Mouse (Mus musculus) lung, postnatal 0 days (tissue): ENCODE measurements around the gene Armc12. TPM values are rescaled to one million over a fixed set of nuclear protein-coding genes. Genes with fewer than 3 reads are reported as not detected.

Experiments used
- ATAC-seq: fragments of 200-750 bp; cut with Nextera tagmentation; 2 replicates; pipeline ENCODE4 v1.8.0; 2017; ENCODE audit warnings: moderate library complexity
- DNase-seq: peaks from one replicate; pipeline ENCODE4 v3.0.0-alpha.2; 2016; ENCODE audit warnings: low spot score
- H3K27ac ChIP-seq: fragments of 300-500 bp; sonication (generic); 2 replicates; pipeline ENCODE4 v1.5.1; 2014; ENCODE audit warnings: antibody characterized with exemption, mild to moderate bottlenecking, low read length, mixed read lengths
- H3K27me3 ChIP-seq: fragments of 300-500 bp; sonication (generic); replicated peaks from 2 replicates; pipeline ENCODE4 v1.6.1; 2014; ENCODE audit warnings: low read length, mixed read lengths; ENCODE audit not compliant: insufficient read depth
- H3K36me3 ChIP-seq: fragments of 300-500 bp; sonication (generic); 2 replicates; pipeline ENCODE4 v1.6.1; 2014; ENCODE audit warnings: low read length, mixed read lengths; ENCODE audit not compliant: insufficient read depth
- H3K4me1 ChIP-seq: fragments of 300-500 bp; sonication (generic); 2 replicates; pipeline ENCODE4 v1.6.1; 2014; ENCODE audit warnings: antibody characterized with exemption, low read depth, low read length, mixed read lengths; ENCODE audit not compliant: insufficient read depth
- H3K4me2 ChIP-seq: fragments of 300-500 bp; sonication (generic); replicated peaks from 2 replicates; pipeline ENCODE4 v1.6.1; 2014; ENCODE audit warnings: low read depth, mild to moderate bottlenecking, low read length, moderate library complexity, mixed read lengths
- H3K4me3 ChIP-seq: fragments of 300-500 bp; sonication (generic); 2 replicates; pipeline ENCODE4 v1.5.1; 2014; ENCODE audit warnings: low read depth, low read length
- H3K9ac ChIP-seq: fragments of 300-500 bp; sonication (generic); replicated peaks from 2 replicates; pipeline ENCODE4 v1.6.1; 2014; ENCODE audit warnings: low read depth, mild to moderate bottlenecking
- H3K9me3 ChIP-seq: fragments of 300-500 bp; sonication (generic); 2 replicates; pipeline ENCODE4 v1.6.1; 2016; ENCODE audit warnings: low read length, mixed read lengths
- CTCF ChIP-seq: IDR thresholded peaks from 2 replicates; pipeline ENCODE4 v1.5.1; 2016; ENCODE audit warnings: antibody characterized with exemption, mild to moderate bottlenecking
- EP300 ChIP-seq: IDR thresholded peaks from 2 replicates; pipeline ENCODE4 v1.6.1; 2016; ENCODE audit warnings: antibody characterized with exemption, mild to moderate bottlenecking, control low read depth
- WGBS: fragments of 180-500 bp; shearing (Covaris S2); extraction: QIAGEN DNeasy Blood & Tissue Kit; methylation state at CpG from one replicate; pipeline ENCODE4 v1.1.7; 2014; 5-methylcytosine and 5-hydroxymethylcytosine counted together
- polyA plus RNA-seq: library from polyadenylated mRNA; unstranded; fragments of >200 nt; fragmentation: Nextera tagmentation; extraction: Ambion mirVana; gene quantifications from 2 replicates; pipeline ENCODE4 v1.2.1, GENCODE M21; 2015

The Armc12 gene
- polyA plus RNA-seq, 1 experiment from 2014 or later: not detected

DNA sequence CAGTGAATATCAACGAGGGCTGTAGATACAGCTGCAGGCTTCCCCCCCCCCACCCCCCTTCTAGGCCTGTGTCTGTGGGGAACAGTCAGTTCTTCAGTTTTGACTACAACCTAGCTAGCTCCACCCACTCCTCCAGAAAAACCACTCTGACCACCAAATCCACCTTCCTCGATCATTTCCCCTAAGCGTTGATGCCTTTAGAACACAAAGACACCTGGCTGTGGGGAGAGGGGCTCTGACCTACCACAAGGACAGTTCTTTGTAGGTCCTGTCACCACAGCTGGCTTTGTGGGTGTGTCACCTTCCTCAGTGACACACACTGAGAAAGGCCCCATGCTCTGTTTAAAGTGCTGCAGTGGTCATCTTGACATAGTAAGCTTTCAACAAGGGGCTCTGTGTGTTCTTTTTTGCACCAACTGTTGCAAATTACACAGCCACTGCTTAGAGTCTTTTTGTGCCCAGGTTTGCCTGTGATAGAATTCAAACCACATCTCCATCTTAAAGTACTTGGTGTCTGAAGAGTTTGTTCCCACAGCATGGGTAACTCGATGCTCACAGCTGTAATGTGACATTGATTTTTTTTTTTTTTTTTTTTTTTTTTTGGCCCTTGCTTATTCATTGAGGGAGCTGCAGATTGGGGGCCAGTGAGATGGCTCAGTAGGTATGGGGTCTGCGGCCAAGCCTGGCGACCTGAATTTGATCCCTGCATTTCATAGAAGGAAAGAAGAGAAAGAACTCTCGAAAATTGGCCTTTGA is 42.2 kb upstream of the Armc12 start:
- 51% methylated on average over 7 of the region's 7 CpGs for WGBS
- Histone ChIP-seq H3K4me1 (peaks cover 2% of the 10 kb centered on the region; the same call in 1 of the 2 replicates), H3K9ac (no peak overlapping the region), H3K4me2 (no peak overlapping the region), H3K27me3 (no peaks in the 10 kb centered on the region), H3K4me3 (no peak overlapping the region), H3K36me3 (no peaks in the 10 kb centered on the region), H3K9me3 (no peaks in the 10 kb centered on the region), H3K27ac (no peak overlapping the region)
- ATAC-seq (no peak), DNase-seq (peak; percentile 36)
- no peak for TF ChIP-seq CTCF
- no peak for TF ChIP-seq EP300

- WGBS: 64% methylated on average over 14 of the region's 14 CpGs
- H3K27me3 ChIP-seq: no peaks in the 10 kb centered on the region
- no peak overlapping the region for H3K4me3 ChIP-seq
- DNase-seq (peak; percentile 82), ATAC-seq (peak; percentile 38)
- peak overlapping the region; percentile 47 for H3K27ac ChIP-seq
- peaks cover 2% of the 10 kb centered on the region; the same call in 1 of the 2 replicates for H3K4me1 ChIP-seq
- no peak overlapping the region for H3K9ac ChIP-seq
- no peak overlapping the region for H3K4me2 ChIP-seq
- H3K36me3 ChIP-seq: no peaks in the 10 kb centered on the region
- TF ChIP-seq CTCF (no peak), EP300 (peak; percentile 85)
- no peaks in the 10 kb centered on the region for H3K9me3 ChIP-seq
These were observed 39.4 kb upstream of the Armc12 start for GRCm38 (mm10) chr17:28491035-28491770.

DNA sequence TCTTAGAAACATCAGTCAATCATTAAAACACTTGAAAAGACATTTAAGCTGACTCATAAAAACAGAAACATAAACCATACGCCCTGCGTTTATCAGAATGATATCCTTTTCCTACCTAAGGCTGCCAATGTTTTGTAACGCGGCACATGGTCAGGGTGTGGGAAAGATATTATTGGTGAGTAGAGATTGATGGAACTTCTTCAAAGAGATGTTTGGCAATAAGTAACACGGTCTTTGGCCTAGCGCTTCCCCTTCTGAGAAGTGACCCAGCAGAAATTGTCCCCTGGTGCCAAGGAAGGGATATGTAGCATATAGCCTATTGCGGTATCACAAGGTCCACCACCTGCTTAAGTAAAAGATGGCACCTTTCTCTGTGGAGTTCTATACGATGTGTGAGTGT is 34.8 kb upstream of the Armc12 start:
- DNase-seq (peak; percentile 59), ATAC-seq (peak; percentile 34; the same call in 1 of the 2 replicates)
- Histone ChIP-seq H3K36me3 (no peaks in the 10 kb centered on the region), H3K9ac (no peak overlapping the region), H3K27ac (no peak overlapping the region), H3K9me3 (no peaks in the 10 kb centered on the region), H3K27me3 (no peaks in the 10 kb centered on the region), H3K4me3 (no peak overlapping the region), H3K4me1 (no peaks in the 10 kb centered on the region), H3K4me2 (no peak overlapping the region)
- 66% methylated on average over 8 of the region's 8 CpGs for WGBS
- TF ChIP-seq EP300 (peak; percentile 75; the same call in 1 of the 2 replicates), CTCF (no peak)

GRCm38 (mm10) chr17:28499190-28499589 is 31.4 kb upstream of the Armc12 start:
- H3K27ac ChIP-seq: no peak overlapping the region
- no peak overlapping the region for H3K4me2 ChIP-seq
- 67% methylated on average over 2 of the region's 2 CpGs for WGBS
- no peak for TF ChIP-seq CTCF
- TF ChIP-seq EP300: no peak
- H3K9ac ChIP-seq: no peak overlapping the region
- H3K4me3 ChIP-seq: no peak overlapping the region
- H3K9me3 ChIP-seq: no peaks in the 10 kb centered on the region
- H3K36me3 ChIP-seq: no peaks in the 10 kb centered on the region
- DNase-seq: no peak
- ATAC-seq: no peak
- H3K4me1 ChIP-seq: no peaks in the 10 kb centered on the region
- H3K27me3 ChIP-seq: no peaks in the 10 kb centered on the region

DNA sequence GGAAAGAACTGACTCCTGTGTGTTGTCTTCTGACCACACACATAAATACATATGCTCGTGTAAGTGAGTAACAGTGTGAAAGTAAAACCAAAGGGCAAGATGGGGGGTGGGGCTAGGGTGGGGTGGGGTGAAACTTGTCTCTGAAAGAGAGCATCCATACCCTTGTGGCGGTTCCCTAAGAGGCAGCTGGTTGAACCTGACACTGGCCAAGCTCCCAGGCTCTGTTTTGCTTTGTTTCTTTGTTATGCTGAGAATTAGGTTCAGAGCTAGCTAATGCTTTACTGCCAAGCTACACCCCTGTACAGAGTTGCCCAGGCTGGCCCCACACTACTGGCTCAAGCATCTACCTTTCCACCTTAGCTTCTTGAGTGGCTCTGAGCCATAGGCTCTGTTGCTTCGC is 30.1 kb upstream of the Armc12 start:
- ATAC-seq (no peak), DNase-seq (no peak)
- H3K36me3 ChIP-seq: no peaks in the 10 kb centered on the region
- 65% methylated on average over 3 of the region's 3 CpGs for WGBS
- H3K4me1 ChIP-seq: no peaks in the 10 kb centered on the region
- no peaks in the 10 kb centered on the region for H3K9me3 ChIP-seq
- no peak overlapping the region for H3K27ac ChIP-seq
- no peak overlapping the region for H3K9ac ChIP-seq
- no peaks in the 10 kb centered on the region for H3K27me3 ChIP-seq
- TF ChIP-seq CTCF (no peak), EP300 (no peak)
- no peak overlapping the region for H3K4me3 ChIP-seq
- H3K4me2 ChIP-seq: no peak overlapping the region

- no peak overlapping the region for H3K4me3 ChIP-seq
- TF ChIP-seq CTCF (no peak), EP300 (no peak)
- WGBS: 39% methylated on average over 7 of the region's 7 CpGs
- no peak overlapping the region for H3K4me2 ChIP-seq
- H3K9me3 ChIP-seq: no peaks in the 10 kb centered on the region
- H3K27ac ChIP-seq: no peak overlapping the region
- H3K4me1 ChIP-seq: no peaks in the 10 kb centered on the region
- no peaks in the 10 kb centered on the region for H3K27me3 ChIP-seq
- H3K9ac ChIP-seq: no peak overlapping the region
- H3K36me3 ChIP-seq: no peaks in the 10 kb centered on the region
- ATAC-seq (peak; percentile 40), DNase-seq (no peak)
These were observed 28.3 kb upstream of the Armc12 start for GRCm38 (mm10) chr17:28502196-28502821.
